Mouse (Mus musculus): Measurements from ENCODE around the gene Idnk.

DNA sequence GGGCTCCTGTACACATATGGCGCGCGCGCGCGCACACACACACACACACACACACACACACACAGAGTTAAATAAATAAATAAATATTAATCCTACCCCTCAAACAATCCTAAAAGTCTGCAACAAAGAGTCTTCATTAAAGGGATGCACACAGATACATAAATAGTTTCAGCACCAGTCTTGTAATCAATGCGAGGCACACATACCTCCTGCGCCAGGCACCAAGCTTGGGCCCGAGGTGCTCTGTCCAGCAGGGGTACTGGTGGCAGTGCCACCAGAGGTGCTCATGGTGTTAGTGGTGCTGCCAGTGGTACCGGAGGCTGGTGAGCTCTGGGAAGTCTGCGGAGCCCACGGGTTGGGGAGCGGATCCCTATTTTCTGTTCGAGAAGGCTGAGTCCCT is 34.1 kb downstream of the Idnk start:
- TF ChIP-seq CTCF (IDR thresholded peaks at IDR 0.05; ENCODE audit: control insufficient read depth, insufficient read depth, insufficient replicate concordance, low read depth, low read length) (no peak), POLR2A (IDR thresholded peaks at IDR 0.05; ENCODE audit: control insufficient read depth, low read depth, low read length) (no peak)

Measured in testis, adult 2 months (tissue).